Mouse (Mus musculus) embryonic facial prominence, embryonic 14.5 days (tissue): ENCODE measurements at regions not wholly inside any gene's neighbourhood (a gene's known extent, or its start where the extent isn't known, plus 50 kb on each side); places are given as distances from the start of the nearest gene placed in this dataset.
A peak's percentile ranks its signal among the peaks of the same experiment; 100 is the strongest.

ENCODE experiments used
- ATAC-seq: fragments of 200-750 bp; cut with Nextera tagmentation; 2 replicates; pipeline ENCODE4 v1.8.0; 2017; ENCODE audit warnings: low read depth, moderate number of reproducible peaks, moderate TSS enrichment
- DNase-seq: peaks from one replicate; pipeline ENCODE4 v3.0.0-alpha.2; 2015; ENCODE audit warnings: low spot score
- H3K27ac ChIP-seq: fragments of 300-500 bp; sonication (generic); replicated peaks from 2 replicates; pipeline ENCODE4 v1.5.1; 2014; ENCODE audit warnings: low read depth, mild to moderate bottlenecking, low read length, moderate library complexity
- H3K27me3 ChIP-seq: fragments of 300-500 bp; sonication (generic); replicated peaks from 2 replicates; pipeline ENCODE4 v1.6.1; 2014; ENCODE audit warnings: low read length; ENCODE audit not compliant: control insufficient read depth, insufficient read depth
- H3K36me3 ChIP-seq: fragments of 300-500 bp; sonication (generic); 2 replicates; pipeline ENCODE4 v1.6.1; 2014; ENCODE audit warnings: low read length, mixed read lengths; ENCODE audit not compliant: control insufficient read depth, insufficient read depth
- H3K4me1 ChIP-seq: fragments of 300-500 bp; sonication (generic); 2 replicates; pipeline ENCODE4 v1.6.1; 2014; ENCODE audit warnings: antibody characterized with exemption, low read length; ENCODE audit not compliant: control insufficient read depth, insufficient read depth
- H3K4me2 ChIP-seq: fragments of 300-500 bp; sonication (generic); 2 replicates; pipeline ENCODE4 v1.6.1; 2014; ENCODE audit warnings: low read depth, mild to moderate bottlenecking, low read length, moderate library complexity, mixed read lengths
- H3K4me3 ChIP-seq: fragments of 300-500 bp; sonication (generic); 2 replicates; pipeline ENCODE4 v1.5.1; 2014; ENCODE audit warnings: low read depth, mild to moderate bottlenecking, low read length
- H3K9ac ChIP-seq: fragments of 300-500 bp; sonication (generic); 2 replicates; pipeline ENCODE4 v1.6.1; 2014; ENCODE audit warnings: low read depth, mild to moderate bottlenecking, low read length, moderate library complexity, mixed read lengths
- H3K9me3 ChIP-seq: fragments of 300-500 bp; sonication (generic); 2 replicates; pipeline ENCODE4 v1.6.1; 2016; ENCODE audit warnings: low read length; ENCODE audit not compliant: control insufficient read depth
- WGBS: fragments of 180-500 bp; shearing (Covaris S2); extraction: QIAGEN DNeasy Blood & Tissue Kit; methylation state at CpG from one replicate; pipeline ENCODE4 v1.1.7; 2014; 5-methylcytosine and 5-hydroxymethylcytosine counted together

DNA sequence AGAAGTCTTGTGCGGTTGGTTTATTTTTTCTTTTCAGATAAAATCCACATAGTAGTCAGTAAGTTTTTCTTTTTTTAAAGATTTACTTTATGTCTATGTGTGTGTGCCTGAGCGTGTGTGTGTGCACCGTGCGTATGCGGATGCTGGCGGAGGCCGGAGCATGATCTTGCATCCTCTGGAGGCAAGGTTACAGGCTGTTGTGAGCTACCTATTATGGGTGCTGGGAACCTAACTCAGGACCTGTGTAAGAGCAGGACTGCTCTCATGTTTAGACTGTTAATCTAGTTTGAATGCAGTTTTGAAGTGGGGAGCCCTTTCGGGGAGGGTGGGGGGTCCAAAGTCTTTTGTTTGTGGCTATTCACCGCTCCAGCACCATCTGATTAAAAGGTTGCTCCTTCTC lies 154.1 kb downstream of the Slc38a4 start:
- Histone ChIP-seq H3K4me2 (no peak overlapping the region), H3K9me3 (no peaks in the 10 kb centered on the region), H3K4me1 (no peaks in the 10 kb centered on the region), H3K4me3 (no peak overlapping the region), H3K36me3 (no peaks in the 10 kb centered on the region), H3K9ac (no peak overlapping the region), H3K27ac (no peak overlapping the region), H3K27me3 (no peaks in the 10 kb centered on the region)
- no peak for DNase-seq
- no peak for ATAC-seq
- 93% methylated on average over 9 of the region's 9 CpGs for WGBS

GRCm38 (mm10) chr15:96898285-96898684 lies 157.5 kb downstream of the Slc38a4 start:
- H3K27ac ChIP-seq = no peak overlapping the region
- 78% methylated on average over 3 of the region's 3 CpGs for WGBS
- H3K36me3 ChIP-seq = no peaks in the 10 kb centered on the region
- H3K4me2 ChIP-seq = no peak overlapping the region
- H3K27me3 ChIP-seq = no peaks in the 10 kb centered on the region
- no peak overlapping the region for H3K4me3 ChIP-seq
- DNase-seq (no peak), ATAC-seq (no peak)
- no peak overlapping the region for H3K9ac ChIP-seq
- no peaks in the 10 kb centered on the region for H3K4me1 ChIP-seq
- H3K9me3 ChIP-seq = peaks cover 6% of the 10 kb centered on the region; the same call in 1 of the 2 replicates

DNA sequence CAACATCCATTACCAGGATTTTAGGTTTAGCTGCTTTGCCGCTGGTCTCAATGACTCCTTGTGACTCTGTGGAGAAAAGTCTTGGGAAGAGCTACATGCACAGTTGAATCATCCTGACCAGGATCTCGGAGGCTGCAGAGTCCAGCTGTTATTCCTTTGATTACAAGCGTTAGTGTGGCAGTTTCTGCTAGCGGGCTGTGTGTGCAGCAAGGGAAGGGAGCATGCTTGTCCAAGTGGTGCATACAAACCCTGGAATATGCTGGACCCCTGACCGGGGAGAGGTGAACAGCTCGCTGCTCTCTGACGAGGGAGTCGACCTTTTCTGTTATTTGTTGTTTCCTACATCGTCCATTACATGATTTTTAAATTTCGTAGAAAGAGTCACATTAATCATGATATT lies 170.9 kb downstream of the Slc38a4 start:
- H3K9me3 ChIP-seq = no peaks in the 10 kb centered on the region
- no peak overlapping the region for H3K4me3 ChIP-seq
- H3K36me3 ChIP-seq = no peaks in the 10 kb centered on the region
- H3K27me3 ChIP-seq = no peaks in the 10 kb centered on the region
- DNase-seq (no peak), ATAC-seq (no peak)
- peaks cover 10% of the 10 kb centered on the region for H3K4me1 ChIP-seq
- 65% methylated on average over 10 of the region's 10 CpGs for WGBS
- no peak overlapping the region for H3K27ac ChIP-seq
- no peak overlapping the region for H3K9ac ChIP-seq
- H3K4me2 ChIP-seq = no peak overlapping the region

GRCm38 (mm10) chr15:96883754-96884153 lies 172.0 kb downstream of the Slc38a4 start:
- Histone ChIP-seq H3K9ac (no peak overlapping the region), H3K9me3 (no peaks in the 10 kb centered on the region), H3K36me3 (no peaks in the 10 kb centered on the region), H3K27me3 (no peaks in the 10 kb centered on the region), H3K4me1 (peaks cover 10% of the 10 kb centered on the region), H3K4me2 (no peak overlapping the region), H3K4me3 (no peak overlapping the region), H3K27ac (no peak overlapping the region)
- no peak for ATAC-seq
- DNase-seq = no peak
- 77% methylated on average over 10 of the region's 10 CpGs for WGBS

DNA sequence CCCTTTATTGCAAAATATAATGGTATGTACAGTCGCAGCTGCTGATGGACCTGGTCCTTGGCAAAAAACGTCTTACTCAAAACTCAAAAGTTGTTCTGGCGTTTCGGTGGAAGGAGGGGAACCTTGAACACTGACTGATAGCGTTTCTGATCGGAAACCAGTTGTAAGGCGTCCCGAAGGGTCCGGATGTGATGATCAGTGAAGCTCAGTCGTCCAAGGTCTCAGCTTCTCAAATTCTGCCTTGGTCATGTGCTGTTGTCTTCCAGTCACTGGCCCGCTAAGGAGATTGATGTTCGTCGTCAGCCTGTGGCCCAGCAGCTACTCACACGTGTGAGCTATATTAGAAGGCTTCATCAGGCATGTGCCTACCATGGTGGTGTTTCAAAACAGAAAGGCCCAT lies 173.5 kb downstream of the Slc38a4 start:
- Histone ChIP-seq H3K9ac (no peak overlapping the region), H3K27me3 (no peaks in the 10 kb centered on the region), H3K9me3 (no peaks in the 10 kb centered on the region), H3K4me1 (peaks cover 14% of the 10 kb centered on the region), H3K36me3 (no peaks in the 10 kb centered on the region), H3K4me3 (no peak overlapping the region), H3K4me2 (no peak overlapping the region), H3K27ac (peak overlapping the region; percentile 55)
- WGBS = 69% methylated on average over 14 of the region's 14 CpGs
- DNase-seq = no peak
- no peak for ATAC-seq

DNA sequence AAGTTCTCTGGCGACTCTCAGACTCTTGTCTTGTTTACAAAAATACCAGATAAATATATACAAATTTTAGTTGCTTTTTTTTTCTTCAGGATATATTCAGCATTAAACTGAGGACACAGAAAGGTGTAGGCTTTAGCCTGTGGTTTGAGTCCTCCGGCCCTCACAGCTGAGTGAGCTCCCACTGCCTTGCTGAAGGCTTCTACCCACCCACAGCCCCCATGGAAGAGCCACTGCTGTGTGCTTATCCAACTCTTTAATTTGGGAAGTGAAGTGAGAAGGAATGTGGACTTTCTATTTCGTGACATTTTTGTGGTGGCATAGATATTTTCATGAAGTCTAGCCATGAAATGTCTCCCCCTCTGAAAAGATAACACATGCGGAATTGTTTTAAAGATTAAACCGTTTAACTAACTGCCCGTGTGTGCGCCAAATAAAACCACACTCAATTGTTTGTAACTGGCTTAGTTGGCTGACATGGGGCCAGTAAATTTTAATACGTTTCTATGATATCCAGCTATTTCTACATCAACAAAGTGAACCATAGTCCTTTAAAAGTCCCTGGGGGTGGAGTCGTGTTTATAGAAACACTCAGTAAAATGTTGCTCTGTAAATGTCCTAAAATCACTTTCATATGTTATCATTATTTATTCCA lies 174.1 kb downstream of the Slc38a4 start:
- Histone ChIP-seq H3K4me2 (no peak overlapping the region), H3K9me3 (no peaks in the 10 kb centered on the region), H3K9ac (no peak overlapping the region), H3K36me3 (no peaks in the 10 kb centered on the region), H3K4me1 (peaks cover 19% of the 10 kb centered on the region), H3K27me3 (no peaks in the 10 kb centered on the region), H3K4me3 (no peak overlapping the region), H3K27ac (peak overlapping the region; percentile 55)
- ATAC-seq (0 out of 2 replicates have a peak, but pooled peaks have one; percentile 26), DNase-seq (peak; percentile 76)
- 51% methylated on average over 9 of the region's 9 CpGs for WGBS

DNA sequence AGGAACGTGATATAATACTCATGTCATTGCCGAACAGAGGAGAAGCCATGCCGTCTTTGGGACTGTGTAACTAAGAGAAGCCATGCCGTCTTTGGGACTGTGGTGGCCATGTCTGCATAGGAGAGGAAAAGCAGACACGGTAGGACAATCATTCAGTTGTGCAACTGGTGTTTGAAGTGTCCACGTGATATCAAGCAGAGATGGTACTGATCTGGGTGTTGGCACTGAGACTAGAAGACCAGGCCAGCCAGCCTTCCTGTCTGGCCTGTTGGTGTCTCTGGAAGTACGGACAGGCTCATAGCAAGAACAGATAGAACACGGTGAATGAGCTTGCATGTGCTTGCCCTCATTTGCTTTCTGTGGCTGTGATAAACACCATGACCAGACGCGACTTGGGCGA lies 175.7 kb downstream of the Slc38a4 start:
- Histone ChIP-seq H3K27me3 (no peaks in the 10 kb centered on the region; the same call in 1 of the 2 replicates), H3K27ac (no peak overlapping the region), H3K4me1 (peaks cover 21% of the 10 kb centered on the region), H3K9ac (no peak overlapping the region), H3K4me2 (no peak overlapping the region), H3K9me3 (no peaks in the 10 kb centered on the region), H3K4me3 (no peak overlapping the region), H3K36me3 (no peaks in the 10 kb centered on the region)
- 92% methylated on average over 11 of the region's 11 CpGs for WGBS
- DNase-seq (no peak), ATAC-seq (no peak)

- Histone ChIP-seq H3K4me3 (no peak overlapping the region), H3K27me3 (no peaks in the 10 kb centered on the region; the same call in 1 of the 2 replicates), H3K4me1 (peaks cover 31% of the 10 kb centered on the region), H3K27ac (0 out of 2 replicates have a peak overlapping the region, but pooled peaks have one; percentile 6), H3K9ac (no peak overlapping the region), H3K36me3 (no peaks in the 10 kb centered on the region), H3K9me3 (no peaks in the 10 kb centered on the region), H3K4me2 (no peak overlapping the region)
- DNase-seq (no peak), ATAC-seq (no peak)
- WGBS = 61% methylated on average over 4 of the region's 4 CpGs
Measured at GRCm38 (mm10) chr15:96878796-96879195, 177.0 kb downstream of the Slc38a4 start.

GRCm38 (mm10) chr15:96877931-96878330 lies 177.8 kb downstream of the Slc38a4 start:
- no peak overlapping the region for H3K9ac ChIP-seq
- DNase-seq = no peak
- no peaks in the 10 kb centered on the region for H3K36me3 ChIP-seq
- no peak overlapping the region for H3K4me2 ChIP-seq
- WGBS = 87% methylated on average over 8 of the region's 8 CpGs
- H3K4me3 ChIP-seq = no peak overlapping the region
- ATAC-seq = no peak
- H3K27ac ChIP-seq = no peak overlapping the region
- peaks cover 37% of the 10 kb centered on the region for H3K4me1 ChIP-seq
- H3K27me3 ChIP-seq = no peaks in the 10 kb centered on the region; the same call in 1 of the 2 replicates
- no peaks in the 10 kb centered on the region for H3K9me3 ChIP-seq
